Mouse (Mus musculus) heart, embryonic 14.5 days (tissue): ENCODE measurements around the gene Neu3. TPM values are rescaled to one million over a fixed set of nuclear protein-coding genes. Genes with fewer than 3 reads are reported as not detected.

Source experiments
- ATAC-seq: fragments of 200-750 bp; cut with Nextera tagmentation; 2 replicates; pipeline ENCODE4 v1.8.0; 2017; ENCODE audit warnings: low read depth, moderate TSS enrichment; ENCODE audit not compliant: insufficient number of reproducible peaks, insufficient read depth, low FRiP score
- H3K27ac ChIP-seq, 2 experiments: fragments of 200-500 bp in 1 of 2; fragments of 300-500 bp in 1 of 2; sonication (generic) in 1 of 2; replicated peaks in 1 of 2; 2 replicates each; pipeline ENCODE4 v1.5.1; 2012 to 2014; ENCODE audit warnings: low read depth in 2 of 2, low read length in 2 of 2, control low read depth in 1 of 2, mild to moderate bottlenecking in 1 of 2, mixed read lengths in 1 of 2; ENCODE audit not compliant: control insufficient read depth in 1 of 2, insufficient read depth in 1 of 2
- H3K27me3 ChIP-seq: fragments of 300-500 bp; sonication (generic); 2 replicates; pipeline ENCODE4 v1.6.1; 2014; ENCODE audit warnings: mild to moderate bottlenecking, low read length, control low read depth; ENCODE audit not compliant: control insufficient read depth, insufficient read depth
- H3K36me3 ChIP-seq: fragments of 300-500 bp; sonication (generic); 2 replicates; pipeline ENCODE4 v1.6.1; 2014; ENCODE audit warnings: mild to moderate bottlenecking, control low read depth, low read length, mixed read lengths; ENCODE audit not compliant: control insufficient read depth, insufficient read depth
- H3K4me1 ChIP-seq, 2 experiments: fragments of 200-500 bp in 1 of 2; fragments of 300-500 bp in 1 of 2; sonication (generic) in 1 of 2; 2 replicates each; pipeline ENCODE4 v1.6.1; 2012 to 2014; ENCODE audit warnings: low read length in 2 of 2, control low read depth in 1 of 2, mixed read lengths in 1 of 2; ENCODE audit not compliant: control insufficient read depth in 2 of 2, insufficient read depth in 2 of 2
- H3K4me2 ChIP-seq: fragments of 300-500 bp; sonication (generic); 2 replicates; pipeline ENCODE4 v1.6.1; 2014; ENCODE audit warnings: mild to moderate bottlenecking, low read length
- H3K4me3 ChIP-seq, 2 experiments: fragments of 200-500 bp in 1 of 2; fragments of 300-500 bp in 1 of 2; sonication (generic) in 1 of 2; 2 replicates each; pipeline ENCODE4 v1.5.1; 2012 to 2014; ENCODE audit warnings: low read length in 2 of 2, mild to moderate bottlenecking in 2 of 2, control low read depth in 1 of 2, low read depth in 1 of 2, moderate library complexity in 1 of 2; ENCODE audit not compliant: control insufficient read depth in 1 of 2, insufficient read depth in 1 of 2
- H3K9ac ChIP-seq: fragments of 300-500 bp; sonication (generic); 2 replicates; pipeline ENCODE4 v1.6.1; 2014; ENCODE audit warnings: mild to moderate bottlenecking, low read length
- H3K9me3 ChIP-seq: fragments of 300-500 bp; sonication (generic); 2 replicates; pipeline ENCODE4 v1.6.1; 2016; ENCODE audit warnings: low read length, control low read depth; ENCODE audit not compliant: control insufficient read depth
- WGBS: fragments of 180-500 bp; shearing (Covaris S2); extraction: QIAGEN DNeasy Blood & Tissue Kit; methylation state at CpG from one replicate; pipeline ENCODE4 v1.1.7; 2014; 5-methylcytosine and 5-hydroxymethylcytosine counted together
- polyA plus RNA-seq: library from polyadenylated mRNA; unstranded; fragments of >200 nt; fragmentation: Nextera tagmentation; extraction: Ambion mirVana; gene quantifications from 2 replicates; pipeline ENCODE4 v1.2.1, GENCODE M21; 2014

Gene Neu3
- polyA plus RNA-seq, 1 experiment from 2014 or later, result 4.0 TPM

GRCm38 (mm10) chr7:99763207-99763606 lies 65.0 kb downstream of the Neu3 start, which contains the start of gene Olfr521:
Gene Olfr521 (plus strand): TSS chr7:99763507.
- H3K27ac ChIP-seq, result no peak within 1 kb of the TSS
- H3K4me3 ChIP-seq, result no peak within 1 kb of the TSS
- ATAC-seq, result no peak
- no peak within 1 kb of the TSS for H3K9ac ChIP-seq
- H3K36me3 ChIP-seq, result no peaks in the 10 kb centered on the region
- peaks cover 18% of the 10 kb centered on the region for H3K9me3 ChIP-seq
- H3K27me3 ChIP-seq, result no peaks in the 10 kb centered on the region
- H3K4me2 ChIP-seq, result no peak within 1 kb of the TSS
- WGBS, result 92% methylated on average over 2 of the region's 2 CpGs
- H3K4me1 ChIP-seq, result no peaks in the 10 kb centered on the region

Other genes with a start within 250 kb of the Neu3 start
- 2.4 and 2.6 TPM in 2 replicates for gene Tpbgl, start 201.3 kb downstream of the Neu3 start, polyA plus RNA-seq
- 1.3 TPM in 2 replicates for gene Slco2b1, start 117.1 kb downstream of the Neu3 start, polyA plus RNA-seq
- not detected in 2 replicates for gene Olfr520, start 98.1 kb downstream of the Neu3 start, polyA plus RNA-seq
- not detected in 2 replicates for gene Olfr521, start 64.9 kb downstream of the Neu3 start, polyA plus RNA-seq
- gene Xrra1, start 30.7 kb upstream of the Neu3 start, polyA plus RNA-seq, result 0.09 TPM in 2 replicates
- 169 TPM in 2 replicates for gene Spcs2, start 35.0 kb upstream of the Neu3 start, polyA plus RNA-seq
- 4.4 and 4.5 TPM in 2 replicates for gene Rnf169, start 152.0 kb upstream of the Neu3 start, polyA plus RNA-seq
- gene Chrdl2, start 177.8 kb upstream of the Neu3 start, polyA plus RNA-seq, result 0.30 TPM in 1 of 2 replicates, not detected in the other